Mouse (Mus musculus) heart, embryonic 13.5 days (tissue): ENCODE measurements at regions not wholly inside any gene's neighbourhood (a gene's known extent, or its start where the extent isn't known, plus 50 kb on each side); places are given as distances from the start of the nearest gene placed in this dataset.

Experiments used
- ATAC-seq: fragments of 200-750 bp; cut with Nextera tagmentation; 2 replicates; pipeline ENCODE4 v1.8.0; 2017; ENCODE audit warnings: moderate TSS enrichment; ENCODE audit not compliant: insufficient number of reproducible peaks, low FRiP score, low TSS enrichment; ENCODE audit errors: extremely low read depth
- H3K27ac ChIP-seq: fragments of 300-500 bp; sonication (generic); replicated peaks from 2 replicates; pipeline ENCODE4 v1.5.1; 2015; ENCODE audit warnings: moderate library complexity, mild to moderate bottlenecking, inconsistent platforms
- H3K27me3 ChIP-seq: fragments of 300-500 bp; sonication (generic); replicated peaks from 2 replicates; pipeline ENCODE4 v1.6.1; 2015; ENCODE audit warnings: mild to moderate bottlenecking, inconsistent platforms
- H3K36me3 ChIP-seq: fragments of 300-500 bp; sonication (generic); 2 replicates; pipeline ENCODE4 v1.6.1; 2015; ENCODE audit warnings: mild to moderate bottlenecking, inconsistent platforms
- H3K4me1 ChIP-seq: fragments of 300-500 bp; sonication (generic); 2 replicates; pipeline ENCODE4 v1.6.1; 2015; ENCODE audit warnings: inconsistent platforms
- H3K4me2 ChIP-seq: fragments of 300-500 bp; sonication (generic); 2 replicates; pipeline ENCODE4 v1.6.1; 2015; ENCODE audit warnings: inconsistent platforms, mild to moderate bottlenecking, moderate library complexity
- H3K4me3 ChIP-seq: fragments of 300-500 bp; sonication (generic); 2 replicates; pipeline ENCODE4 v1.5.1; 2015; ENCODE audit warnings: moderate library complexity, mild to moderate bottlenecking, inconsistent platforms
- H3K9ac ChIP-seq: fragments of 300-500 bp; sonication (generic); 2 replicates; pipeline ENCODE4 v1.6.1; 2015; ENCODE audit warnings: inconsistent platforms, mild to moderate bottlenecking, moderate library complexity
- H3K9me3 ChIP-seq: fragments of 300-500 bp; sonication (generic); 2 replicates; pipeline ENCODE4 v1.6.1; 2016; ENCODE audit warnings: inconsistent platforms
- WGBS: fragments of 180-500 bp; shearing (Covaris S2); methylation state at CpG from one replicate; pipeline ENCODE4 v1.1.7; 2015; ENCODE audit warnings: mixed read lengths; 5-methylcytosine and 5-hydroxymethylcytosine counted together

GRCm38 (mm10) chr5:97218712-97219111 is 107.3 kb upstream of the Paqr3 start:
- H3K27ac ChIP-seq: no peak overlapping the region
- WGBS: 65% methylated on average over 1 of the region's 1 CpGs

GRCm38 (mm10) chr5:97205606-97206005 is 94.2 kb upstream of the Paqr3 start:
- Histone ChIP-seq H3K4me2 (no peak overlapping the region), H3K36me3 (no peaks in the 10 kb centered on the region), H3K4me1 (no peaks in the 10 kb centered on the region), H3K4me3 (no peak overlapping the region), H3K9ac (no peak overlapping the region), H3K9me3 (no peaks in the 10 kb centered on the region), H3K27me3 (no peaks in the 10 kb centered on the region), H3K27ac (no peak overlapping the region)
- ATAC-seq: no peak
- WGBS: 71% methylated on average over 4 of the region's 4 CpGs

More at GRCm38 (mm10) chr5:97218712-97219111, 107.3 kb upstream of the Paqr3 start:
- no peaks in the 10 kb centered on the region for H3K36me3 ChIP-seq
- no peak for ATAC-seq
- H3K27me3 ChIP-seq: no peaks in the 10 kb centered on the region
- H3K4me3 ChIP-seq: no peak overlapping the region
- H3K4me1 ChIP-seq: no peaks in the 10 kb centered on the region
- no peak overlapping the region for H3K4me2 ChIP-seq
- H3K9me3 ChIP-seq: no peaks in the 10 kb centered on the region
- no peak overlapping the region for H3K9ac ChIP-seq

- no peak overlapping the region for H3K27ac ChIP-seq
- ATAC-seq: no peak
- WGBS: 64% methylated on average over 2 of the region's 2 CpGs
- H3K27me3 ChIP-seq: no peaks in the 10 kb centered on the region
- no peak overlapping the region for H3K4me2 ChIP-seq
- H3K36me3 ChIP-seq: no peaks in the 10 kb centered on the region
- no peaks in the 10 kb centered on the region for H3K4me1 ChIP-seq
- no peak overlapping the region for H3K9ac ChIP-seq
- H3K9me3 ChIP-seq: no peaks in the 10 kb centered on the region
- H3K4me3 ChIP-seq: no peak overlapping the region
These were observed 92.9 kb upstream of the Paqr3 start for GRCm38 (mm10) chr5:97204337-97204736.

- no peak overlapping the region for H3K4me2 ChIP-seq
- H3K27me3 ChIP-seq: no peaks in the 10 kb centered on the region
- H3K36me3 ChIP-seq: no peaks in the 10 kb centered on the region
- no peak for ATAC-seq
- 83% methylated on average over 1 of the region's 1 CpGs for WGBS
- H3K9ac ChIP-seq: no peak overlapping the region
- no peaks in the 10 kb centered on the region for H3K4me1 ChIP-seq
- H3K4me3 ChIP-seq: no peak overlapping the region
- no peak overlapping the region for H3K27ac ChIP-seq
- no peaks in the 10 kb centered on the region for H3K9me3 ChIP-seq
These were observed 92.2 kb upstream of the Paqr3 start for GRCm38 (mm10) chr5:97203646-97204045.

- Histone ChIP-seq H3K9ac (no peak overlapping the region), H3K4me3 (no peak overlapping the region), H3K9me3 (no peaks in the 10 kb centered on the region), H3K27me3 (no peaks in the 10 kb centered on the region), H3K4me1 (no peaks in the 10 kb centered on the region), H3K36me3 (no peaks in the 10 kb centered on the region), H3K27ac (no peak overlapping the region), H3K4me2 (no peak overlapping the region)
- WGBS: 65% methylated on average over 3 of the region's 3 CpGs
- no peak for ATAC-seq
These were observed 91.2 kb upstream of the Paqr3 start for GRCm38 (mm10) chr5:97202557-97202956.

- WGBS: 75% methylated on average over 4 of the region's 4 CpGs
- H3K27me3 ChIP-seq: no peaks in the 10 kb centered on the region
- H3K36me3 ChIP-seq: no peaks in the 10 kb centered on the region
- H3K4me1 ChIP-seq: no peaks in the 10 kb centered on the region
- no peak overlapping the region for H3K4me2 ChIP-seq
- no peak overlapping the region for H3K9ac ChIP-seq
- no peak overlapping the region for H3K27ac ChIP-seq
- no peak overlapping the region for H3K4me3 ChIP-seq
- no peaks in the 10 kb centered on the region for H3K9me3 ChIP-seq
- ATAC-seq: no peak
These were observed 89.3 kb upstream of the Paqr3 start for GRCm38 (mm10) chr5:97200655-97201054.

GRCm38 (mm10) chr5:97195281-97195660 is 83.9 kb upstream of the Paqr3 start:
- H3K9me3 ChIP-seq: no peaks in the 10 kb centered on the region
- H3K36me3 ChIP-seq: no peaks in the 10 kb centered on the region
- H3K27ac ChIP-seq: no peak overlapping the region
- no peaks in the 10 kb centered on the region for H3K4me1 ChIP-seq
- 81% methylated on average over 10 of the region's 10 CpGs for WGBS
- H3K9ac ChIP-seq: no peak overlapping the region
- H3K4me3 ChIP-seq: no peak overlapping the region
- no peak overlapping the region for H3K4me2 ChIP-seq
- no peak for ATAC-seq
- H3K27me3 ChIP-seq: no peaks in the 10 kb centered on the region

GRCm38 (mm10) chr5:97194656-97195280 is 83.4 kb upstream of the Paqr3 start:
- H3K9me3 ChIP-seq: no peaks in the 10 kb centered on the region
- H3K27ac ChIP-seq: no peak overlapping the region
- no peak for ATAC-seq
- no peak overlapping the region for H3K9ac ChIP-seq
- no peaks in the 10 kb centered on the region for H3K27me3 ChIP-seq
- H3K4me2 ChIP-seq: no peak overlapping the region
- WGBS: 82% methylated on average over 11 of the region's 11 CpGs
- no peaks in the 10 kb centered on the region for H3K36me3 ChIP-seq
- H3K4me1 ChIP-seq: no peaks in the 10 kb centered on the region
- H3K4me3 ChIP-seq: no peak overlapping the region

GRCm38 (mm10) chr5:97192656-97193055 is 81.3 kb upstream of the Paqr3 start:
- WGBS: 76% methylated on average over 13 of the region's 13 CpGs
- Histone ChIP-seq H3K9ac (no peak overlapping the region), H3K27me3 (no peaks in the 10 kb centered on the region), H3K4me3 (no peak overlapping the region), H3K4me1 (no peaks in the 10 kb centered on the region), H3K9me3 (no peaks in the 10 kb centered on the region), H3K4me2 (no peak overlapping the region), H3K27ac (no peak overlapping the region), H3K36me3 (no peaks in the 10 kb centered on the region)
- no peak for ATAC-seq

- no peaks in the 10 kb centered on the region for H3K27me3 ChIP-seq
- no peak for ATAC-seq
- no peak overlapping the region for H3K27ac ChIP-seq
- H3K4me3 ChIP-seq: no peak overlapping the region
- no peaks in the 10 kb centered on the region for H3K36me3 ChIP-seq
- H3K4me1 ChIP-seq: no peaks in the 10 kb centered on the region
- H3K4me2 ChIP-seq: no peak overlapping the region
- H3K9me3 ChIP-seq: no peaks in the 10 kb centered on the region
- no peak overlapping the region for H3K9ac ChIP-seq
- 78% methylated on average over 3 of the region's 3 CpGs for WGBS
These were observed 79.3 kb upstream of the Paqr3 start for GRCm38 (mm10) chr5:97190695-97191094.

GRCm38 (mm10) chr5:97184512-97184911 is 73.1 kb upstream of the Paqr3 start:
- no peaks in the 10 kb centered on the region for H3K9me3 ChIP-seq
- no peak for ATAC-seq
- no peak overlapping the region for H3K4me2 ChIP-seq
- no peaks in the 10 kb centered on the region for H3K36me3 ChIP-seq
- no peak overlapping the region for H3K27ac ChIP-seq
- H3K4me3 ChIP-seq: no peak overlapping the region
- H3K27me3 ChIP-seq: no peaks in the 10 kb centered on the region
- 74% methylated on average over 9 of the region's 9 CpGs for WGBS
- no peaks in the 10 kb centered on the region for H3K4me1 ChIP-seq
- no peak overlapping the region for H3K9ac ChIP-seq

GRCm38 (mm10) chr5:97181249-97181648 is 69.9 kb upstream of the Paqr3 start:
- no peak for ATAC-seq
- Histone ChIP-seq H3K4me1 (no peaks in the 10 kb centered on the region), H3K27me3 (no peaks in the 10 kb centered on the region), H3K4me3 (no peak overlapping the region), H3K27ac (no peak overlapping the region), H3K9ac (no peak overlapping the region), H3K9me3 (no peaks in the 10 kb centered on the region), H3K36me3 (no peaks in the 10 kb centered on the region), H3K4me2 (no peak overlapping the region)
- WGBS: 70% methylated on average over 1 of the region's 1 CpGs
